ENCODE assay signal across 22 mouse cellular contexts in genomic region chr17:10506896-10507295, GRCm38 (mm10).
DNase-seq lines count a peak whose midpoint lies in the region; ATAC-seq and TF ChIP-seq lines count a peak whose summit lies in the region.
"Had no signal": no experiment of that assay in that cellular context is flagged by ENCODE, and none has a peak within 500 bp of the region (broad histone marks: within the 10 kb centered on the region; RNA-seq: fewer than 3 reads in every experiment).

No protein-coding gene starts in this region.

- ATAC-seq in forebrain, postnatal 0 days, result peak; percentile 80; the same call in 1 of the 2 replicates
- ATAC-seq: intestine, embryonic 15.5 days; Patski had no signal

- H3K9ac ChIP-seq in forebrain, postnatal 0 days, result no peak overlapping the region
- H3K9ac ChIP-seq: embryonic facial prominence, embryonic 12.5 days; intestine, embryonic 15.5 days; limb, embryonic 15.5 days; liver, embryonic 15.5 days; lung, embryonic 15.5 days had no signal

- H3K27ac ChIP-seq in left cerebral cortex, adult 2 months, result peak overlapping the region; percentile 67; the same call in 1 of the 2 replicates
- H3K27ac ChIP-seq in forebrain, postnatal 0 days (ENCODE audit: low read depth, low read length), result peak overlapping the region; percentile 31; the same call in 1 of the 2 replicates
- H3K27ac ChIP-seq: embryonic facial prominence, embryonic 12.5 days; intestine, embryonic 15.5 days; limb, embryonic 15.5 days; liver, embryonic 15.5 days; lung, embryonic 15.5 days had no signal

- H3K4me2 ChIP-seq in forebrain, postnatal 0 days (ENCODE audit: low read depth), result peak overlapping the region; percentile 25
- H3K4me2 ChIP-seq: embryonic facial prominence, embryonic 12.5 days; intestine, embryonic 15.5 days; limb, embryonic 15.5 days; liver, embryonic 15.5 days; lung, embryonic 15.5 days had no signal

- WGBS in forebrain, postnatal 0 days, result 23% methylated on average over 3 of the region's 3 CpGs

- intact Hi-C loops in heart, postnatal 25 days (cut with DNase I), result no loop called here
- intact Hi-C loops in left cerebral cortex, adult 2 months (cut with DNase I), result no loop called here

- TF ChIP-seq POLR2A in brain, embryonic 14.5 days (IDR thresholded peaks at IDR 0.05; ENCODE audit: borderline replicate concordance, extremely low read depth, insufficient read depth, insufficient read length, poor library complexity, severe bottlenecking), result no peak

- DNase-seq in heart, adult 11 months, result peak; percentile 5
- no peak for DNase-seq in heart, postnatal 25 days (ENCODE audit: low spot score)
- DNase-seq in left cerebral cortex, adult 2 months (ENCODE audit: extremely low spot score in 1 of 2, low spot score in 2 of 2), result no peak
- DNase-seq in left cerebral cortex, adult 18-20 months (ENCODE audit: low spot score in 2 of 2), result no peak
- peak; percentile 64 for DNase-seq in brain, embryonic 14.5 days (ENCODE audit: low read depth)
- peak; percentile 62 for DNase-seq in forebrain, postnatal 0 days
- DNase-seq in heart, postnatal 4 days, result no peak
- DNase-seq: adrenal gland, postnatal 36 days; gastrocnemius, postnatal 36 days; heart, postnatal 36 days; kidney, postnatal 36 days; lung, postnatal 36 days; thymus, postnatal 25 days had no signal

- no peaks in the 10 kb centered on the region for H3K27me3 ChIP-seq in forebrain, postnatal 0 days (ENCODE audit: insufficient read depth, low read length)
- H3K27me3 ChIP-seq: CH12.LX; embryonic facial prominence, embryonic 12.5 days; intestine, embryonic 15.5 days; limb, embryonic 15.5 days; liver, embryonic 15.5 days; lung, embryonic 15.5 days; Patski had no signal

- no peaks in the 10 kb centered on the region for H3K4me1 ChIP-seq in forebrain, postnatal 0 days (ENCODE audit: insufficient read depth)
- H3K4me1 ChIP-seq: intestine, embryonic 15.5 days; limb, embryonic 15.5 days; liver, embryonic 15.5 days; megakaryocyte, embryonic 14.5 days had no signal

- no peaks in the 10 kb centered on the region for H3K36me3 ChIP-seq in forebrain, postnatal 0 days (ENCODE audit: insufficient read depth)
- H3K36me3 ChIP-seq: embryonic facial prominence, embryonic 12.5 days; G1E; intestine, embryonic 15.5 days; limb, embryonic 15.5 days; liver, embryonic 15.5 days; lung, embryonic 15.5 days had no signal

- H3K4me3 ChIP-seq in left cerebral cortex, adult 2 months, result no peak overlapping the region
- H3K4me3 ChIP-seq in forebrain, postnatal 0 days (ENCODE audit: low read depth, low read length), result no peak overlapping the region
- H3K4me3 ChIP-seq: embryonic facial prominence, embryonic 12.5 days; intestine, embryonic 15.5 days; limb, embryonic 15.5 days; liver, embryonic 15.5 days; lung, embryonic 15.5 days; megakaryocyte, embryonic 14.5 days had no signal

- no peak for TF ChIP-seq CTCF in left cerebral cortex, adult 2 months (IDR thresholded peaks at IDR 0.05)
- no peak for TF ChIP-seq CTCF in brain, embryonic 14.5 days (IDR thresholded peaks at IDR 0.05; ENCODE audit: borderline replicate concordance, extremely low read depth, insufficient read depth, insufficient read length)
- no peak for TF ChIP-seq CTCF in forebrain, postnatal 0 days (IDR thresholded peaks at IDR 0.05; ENCODE audit: low read depth)

- no peaks in the 10 kb centered on the region for H3K9me3 ChIP-seq in forebrain, postnatal 0 days (ENCODE audit: low read length)
- H3K9me3 ChIP-seq: embryonic facial prominence, embryonic 12.5 days; G1E; intestine, embryonic 15.5 days; limb, embryonic 15.5 days; liver, embryonic 15.5 days; lung, embryonic 15.5 days had no signal

Comparison
In these comparisons a context has a peak if more than half of its experiments do, and no peak if none do; other contexts are left out.
1. DNase-seq: peak in heart, adult 11 months (single experiment), brain, embryonic 14.5 days (single experiment) and forebrain, postnatal 0 days (single experiment); none in heart, postnatal 25 days (single experiment), left cerebral cortex, adult 2 months (0 of 2), left cerebral cortex, adult 18-20 months (0 of 2) and heart, postnatal 4 days (single experiment).